Mouse (Mus musculus) intestine, postnatal 0 days (tissue): ENCODE measurements around the gene Fbxl15. TPM values are rescaled to one million over a fixed set of nuclear protein-coding genes. Genes with fewer than 3 reads are reported as not detected.
A peak's percentile ranks its signal among the peaks of the same experiment; 100 is the strongest.

ENCODE experiments used
- ATAC-seq: fragments of 200-750 bp; cut with Nextera tagmentation; 2 replicates; pipeline ENCODE4 v1.8.0; 2017; ENCODE audit warnings: mild to moderate bottlenecking, moderate TSS enrichment, moderate library complexity
- H3K27ac ChIP-seq: fragments of 300-500 bp; sonication (generic); 2 replicates; pipeline ENCODE4 v1.5.1; 2014; ENCODE audit warnings: mild to moderate bottlenecking, low read depth, low read length, moderate library complexity
- H3K27me3 ChIP-seq: fragments of 300-500 bp; sonication (generic); replicated peaks from 2 replicates; pipeline ENCODE4 v1.6.1; 2014; ENCODE audit warnings: low read length, mixed read lengths; ENCODE audit not compliant: control insufficient read depth, insufficient read depth
- H3K36me3 ChIP-seq: fragments of 300-500 bp; sonication (generic); 2 replicates; pipeline ENCODE4 v1.6.1; 2014; ENCODE audit warnings: mild to moderate bottlenecking, moderate library complexity; ENCODE audit not compliant: control insufficient read depth, insufficient read depth
- H3K4me1 ChIP-seq: fragments of 300-500 bp; sonication (generic); replicated peaks from 2 replicates; pipeline ENCODE4 v1.6.1; 2014; ENCODE audit warnings: antibody characterized with exemption, low read length, mixed read lengths; ENCODE audit not compliant: control insufficient read depth, insufficient read depth
- H3K4me2 ChIP-seq: fragments of 300-500 bp; sonication (generic); replicated peaks from 2 replicates; pipeline ENCODE4 v1.6.1; 2014; ENCODE audit warnings: low read depth, mild to moderate bottlenecking, moderate library complexity
- H3K4me3 ChIP-seq: fragments of 300-500 bp; sonication (generic); 2 replicates; pipeline ENCODE4 v1.5.1; 2014; ENCODE audit warnings: low read depth, low read length
- H3K9ac ChIP-seq: fragments of 300-500 bp; sonication (generic); 2 replicates; pipeline ENCODE4 v1.6.1; 2014; ENCODE audit warnings: mild to moderate bottlenecking, low read depth, low read length
- H3K9me3 ChIP-seq: fragments of 300-500 bp; sonication (generic); 2 replicates; pipeline ENCODE4 v1.6.1; 2016; ENCODE audit warnings: mixed run types; ENCODE audit not compliant: control insufficient read depth
- CTCF ChIP-seq: sonication (generic); IDR thresholded peaks from 2 replicates; pipeline ENCODE4 v1.5.1; 2016; ENCODE audit warnings: low read depth, mild to moderate bottlenecking, control low read depth, antibody characterized with exemption, moderate library complexity
- WGBS: fragments of 180-500 bp; shearing (Covaris S2); extraction: QIAGEN DNeasy Blood & Tissue Kit; methylation state at CpG from one replicate; pipeline ENCODE4 v1.1.7; 2014; 5-methylcytosine and 5-hydroxymethylcytosine counted together
- polyA plus RNA-seq: library from polyadenylated mRNA; unstranded; fragments of >200 nt; fragmentation: Nextera tagmentation; extraction: Ambion mirVana; gene quantifications from 2 replicates; pipeline ENCODE4 v1.2.1, GENCODE M21; 2015

Gene Fbxl15
- polyA plus RNA-seq, 1 experiment from 2014 or later, result 22.0 TPM

- no peak for TF ChIP-seq CTCF
- ATAC-seq, result no peak
- H3K27me3 ChIP-seq, result peaks cover 31% of the 10 kb centered on the region
- no peaks in the 10 kb centered on the region for H3K9me3 ChIP-seq
- H3K9ac ChIP-seq, result no peak overlapping the region
- 90% methylated on average over 9 of the region's 9 CpGs for whole genome bisulfite sequencing
- H3K36me3 ChIP-seq, result peaks cover 27% of the 10 kb centered on the region
- H3K4me2 ChIP-seq, result no peak overlapping the region
- H3K27ac ChIP-seq, result no peak overlapping the region
- 0 out of 2 replicates have a peak, but pooled peaks cover 7% of the 10 kb centered on the region for H3K4me1 ChIP-seq
- no peak overlapping the region for H3K4me3 ChIP-seq
Observed at GRCm38 (mm10) chr19:46313116-46313515, 14.9 kb upstream of the Fbxl15 start.

GRCm38 (mm10) chr19:46313591-46313990 is 14.4 kb upstream of the Fbxl15 start:
- no peak overlapping the region for H3K4me3 ChIP-seq
- H3K4me2 ChIP-seq, result no peak overlapping the region
- 0 out of 2 replicates have a peak, but pooled peaks cover 7% of the 10 kb centered on the region for H3K4me1 ChIP-seq
- peaks cover 27% of the 10 kb centered on the region for H3K36me3 ChIP-seq
- H3K9me3 ChIP-seq, result no peaks in the 10 kb centered on the region
- no peak overlapping the region for H3K27ac ChIP-seq
- 75% methylated on average over 6 of the region's 6 CpGs for WGBS
- no peak for TF ChIP-seq CTCF
- H3K27me3 ChIP-seq, result peaks cover 36% of the 10 kb centered on the region
- no peak overlapping the region for H3K9ac ChIP-seq
- no peak for ATAC-seq

GRCm38 (mm10) chr19:46314151-46314601 is 13.8 kb upstream of the Fbxl15 start:
- TF ChIP-seq CTCF, result no peak
- Histone ChIP-seq H3K27ac (no peak overlapping the region), H3K4me2 (peak overlapping the region; percentile 25; the same call in 1 of the 2 replicates), H3K9me3 (no peaks in the 10 kb centered on the region), H3K9ac (0 out of 2 replicates have a peak overlapping the region, but pooled peaks have one; percentile 12), H3K4me1 (0 out of 2 replicates have a peak, but pooled peaks cover 1% of the 10 kb centered on the region), H3K27me3 (peaks cover 41% of the 10 kb centered on the region), H3K36me3 (peaks cover 27% of the 10 kb centered on the region), H3K4me3 (no peak overlapping the region)
- 24% methylated on average over 18 of the region's 18 CpGs for WGBS
- no peak for ATAC-seq

- peak overlapping the region; percentile 25; the same call in 1 of the 2 replicates for H3K4me2 ChIP-seq
- 20% methylated on average over 14 of the region's 14 CpGs for WGBS
Observed at GRCm38 (mm10) chr19:46314872-46315742, 12.9 kb upstream of the Fbxl15 start.

GRCm38 (mm10) chr19:46315752-46316610 is 12.0 kb upstream of the Fbxl15 start:
- Histone ChIP-seq H3K9me3 (no peaks in the 10 kb centered on the region), H3K27ac (peak overlapping the region; percentile 21; the same call in 1 of the 2 replicates), H3K36me3 (peaks cover 12% of the 10 kb centered on the region), H3K9ac (no peak overlapping the region), H3K27me3 (peaks cover 56% of the 10 kb centered on the region), H3K4me3 (peak overlapping the region; percentile 39), H3K4me1 (no peaks in the 10 kb centered on the region), H3K4me2 (peak overlapping the region; percentile 66)
- 0 out of 2 replicates have a peak, but pooled peaks have one; percentile 9 for ATAC-seq
- WGBS, result 36% methylated on average over 12 of the region's 12 CpGs
- TF ChIP-seq CTCF, result no peak

More at GRCm38 (mm10) chr19:46314872-46315742, 12.9 kb upstream of the Fbxl15 start:
- ATAC-seq, result no peak
- Histone ChIP-seq H3K9me3 (no peaks in the 10 kb centered on the region), H3K9ac (no peak overlapping the region), H3K36me3 (peaks cover 20% of the 10 kb centered on the region), H3K27me3 (peaks cover 48% of the 10 kb centered on the region), H3K4me3 (no peak overlapping the region), H3K27ac (no peak overlapping the region; the same call in 1 of the 2 replicates), H3K4me1 (no peaks in the 10 kb centered on the region)
- TF ChIP-seq CTCF, result no peak
